Mouse (Mus musculus): Measurements from ENCODE around the gene Nacc2. TPM values are rescaled to one million over a fixed set of nuclear protein-coding genes. Genes with fewer than 3 reads are reported as not detected.
A peak's percentile ranks its signal among the peaks of the same experiment; 100 is the strongest.

The Nacc2 gene
- polyA plus RNA-seq, 1 experiment: 10.7 TPM

- Histone ChIP-seq H3K27ac (ENCODE audit: insufficient read depth, low read length) (no peak overlapping the region), H3K27me3 (ENCODE audit: control insufficient read depth, insufficient read depth, low read length) (no peaks in the 10 kb centered on the region), H3K36me3 (ENCODE audit: control insufficient read depth, insufficient read depth, low read length) (no peaks in the 10 kb centered on the region), H3K4me3 (ENCODE audit: extremely low read depth, insufficient read depth, insufficient read length) (no peak overlapping the region), H3K4me1 (ENCODE audit: control insufficient read depth, insufficient read depth, insufficient read length) (no peaks in the 10 kb centered on the region)
- WGBS: 84% methylated on average over 8 of the region's 8 CpGs
- TF ChIP-seq CTCF (IDR thresholded peaks at IDR 0.05; ENCODE audit: extremely low read depth, insufficient read depth, insufficient read length, insufficient replicate concordance) (no peak), POLR2A (IDR thresholded peaks at IDR 0.05; ENCODE audit: low read depth, low read length) (no peak)
- no peak for DNase-seq (ENCODE audit: low read depth in 1 of 2, low spot score in 2 of 2)
Observed at GRCm38 (mm10) chr2:26107011-26107410, 16.0 kb downstream of the Nacc2 start.

GRCm38 (mm10) chr2:26106233-26106632 is 16.8 kb downstream of the Nacc2 start:
- H3K27ac ChIP-seq (ENCODE audit: insufficient read depth, low read length): no peak overlapping the region
- TF ChIP-seq CTCF (IDR thresholded peaks at IDR 0.05; ENCODE audit: extremely low read depth, insufficient read depth, insufficient read length, insufficient replicate concordance) (no peak), POLR2A (IDR thresholded peaks at IDR 0.05; ENCODE audit: low read depth, low read length) (no peak)
- H3K4me3 ChIP-seq (ENCODE audit: extremely low read depth, insufficient read depth, insufficient read length): no peak overlapping the region
- WGBS: 38% methylated on average over 2 of the region's 2 CpGs
- no peak for DNase-seq (ENCODE audit: low read depth in 1 of 2, low spot score in 2 of 2)
- H3K4me1 ChIP-seq (ENCODE audit: control insufficient read depth, insufficient read depth, insufficient read length): no peaks in the 10 kb centered on the region
- no peaks in the 10 kb centered on the region for H3K27me3 ChIP-seq (ENCODE audit: control insufficient read depth, insufficient read depth, low read length)
- H3K36me3 ChIP-seq (ENCODE audit: control insufficient read depth, insufficient read depth, low read length): no peaks in the 10 kb centered on the region

DNA sequence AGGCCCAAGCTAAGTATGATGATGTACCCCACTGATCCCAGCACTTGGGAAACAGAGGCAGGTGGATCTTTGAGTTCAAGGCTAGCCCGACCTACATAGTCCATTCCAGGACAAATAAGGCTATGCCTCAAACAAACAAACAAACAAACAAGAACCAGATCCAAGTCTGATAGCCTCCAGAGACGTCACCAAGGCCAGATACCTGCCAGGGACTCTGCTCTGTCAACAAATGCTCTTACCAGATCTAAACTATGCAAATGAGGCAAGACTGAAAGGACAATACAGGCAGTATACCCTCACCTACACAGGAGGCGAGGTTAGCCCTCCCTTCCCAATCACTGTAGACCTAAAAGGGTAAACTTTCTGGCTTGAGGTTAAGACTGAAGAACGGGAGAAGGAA is 22.7 kb downstream of the Nacc2 start:
- no peak for DNase-seq (ENCODE audit: low read depth in 1 of 2, low spot score in 2 of 2)
- Histone ChIP-seq H3K27ac (ENCODE audit: insufficient read depth, low read length) (no peak overlapping the region), H3K27me3 (ENCODE audit: control insufficient read depth, insufficient read depth, low read length) (no peaks in the 10 kb centered on the region), H3K4me1 (ENCODE audit: control insufficient read depth, insufficient read depth, insufficient read length) (no peaks in the 10 kb centered on the region), H3K4me3 (ENCODE audit: extremely low read depth, insufficient read depth, insufficient read length) (no peak overlapping the region), H3K36me3 (ENCODE audit: control insufficient read depth, insufficient read depth, low read length) (no peaks in the 10 kb centered on the region)
- no peak for TF ChIP-seq POLR2A (IDR thresholded peaks at IDR 0.05; ENCODE audit: low read depth, low read length)
- no peak for TF ChIP-seq CTCF (IDR thresholded peaks at IDR 0.05; ENCODE audit: extremely low read depth, insufficient read depth, insufficient read length, insufficient replicate concordance)
- 69% methylated on average over 4 of the region's 4 CpGs for WGBS

GRCm38 (mm10) chr2:26099851-26100250 is 23.2 kb downstream of the Nacc2 start:
- no peak overlapping the region for H3K27ac ChIP-seq (ENCODE audit: insufficient read depth, low read length)
- H3K4me1 ChIP-seq (ENCODE audit: control insufficient read depth, insufficient read depth, insufficient read length): no peaks in the 10 kb centered on the region
- WGBS: 76% methylated on average over 1 of the region's 1 CpGs
- H3K36me3 ChIP-seq (ENCODE audit: control insufficient read depth, insufficient read depth, low read length): no peaks in the 10 kb centered on the region
- H3K4me3 ChIP-seq (ENCODE audit: extremely low read depth, insufficient read depth, insufficient read length): no peak overlapping the region
- TF ChIP-seq CTCF (IDR thresholded peaks at IDR 0.05; ENCODE audit: extremely low read depth, insufficient read depth, insufficient read length, insufficient replicate concordance) (no peak), POLR2A (IDR thresholded peaks at IDR 0.05; ENCODE audit: low read depth, low read length) (no peak)
- DNase-seq (ENCODE audit: low read depth in 1 of 2, low spot score in 2 of 2): no peak
- no peaks in the 10 kb centered on the region for H3K27me3 ChIP-seq (ENCODE audit: control insufficient read depth, insufficient read depth, low read length)

DNA sequence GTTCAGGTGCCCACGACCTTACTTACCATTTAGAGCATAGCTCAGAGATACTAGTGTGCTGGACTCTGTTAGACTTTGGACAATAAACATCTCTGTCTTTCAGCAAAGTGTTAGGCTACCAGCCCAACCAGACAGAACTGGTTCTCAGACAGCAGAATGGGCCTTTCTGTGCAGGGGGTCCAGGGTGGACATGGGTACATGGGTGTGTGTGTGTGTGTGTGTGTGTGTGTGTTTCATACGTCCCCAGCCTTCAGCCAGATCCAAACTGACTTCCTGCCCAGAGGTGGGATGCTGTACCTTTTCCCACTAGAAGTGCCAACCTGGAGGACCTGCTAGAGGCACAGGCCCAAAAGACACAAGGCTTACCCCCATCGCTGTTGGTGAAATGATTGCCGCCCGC is 23.8 kb downstream of the Nacc2 start:
- Histone ChIP-seq H3K27ac (ENCODE audit: insufficient read depth, low read length) (no peak overlapping the region), H3K4me1 (ENCODE audit: control insufficient read depth, insufficient read depth, insufficient read length) (no peaks in the 10 kb centered on the region), H3K4me3 (ENCODE audit: extremely low read depth, insufficient read depth, insufficient read length) (no peak overlapping the region), H3K36me3 (ENCODE audit: control insufficient read depth, insufficient read depth, low read length) (no peaks in the 10 kb centered on the region), H3K27me3 (ENCODE audit: control insufficient read depth, insufficient read depth, low read length) (no peaks in the 10 kb centered on the region)
- no peak for DNase-seq (ENCODE audit: low read depth in 1 of 2, low spot score in 2 of 2)
- no peak for TF ChIP-seq POLR2A (IDR thresholded peaks at IDR 0.05; ENCODE audit: low read depth, low read length)
- no peak for TF ChIP-seq CTCF (IDR thresholded peaks at IDR 0.05; ENCODE audit: extremely low read depth, insufficient read depth, insufficient read length, insufficient replicate concordance)
- 84% methylated on average over 5 of the region's 5 CpGs for WGBS

DNA sequence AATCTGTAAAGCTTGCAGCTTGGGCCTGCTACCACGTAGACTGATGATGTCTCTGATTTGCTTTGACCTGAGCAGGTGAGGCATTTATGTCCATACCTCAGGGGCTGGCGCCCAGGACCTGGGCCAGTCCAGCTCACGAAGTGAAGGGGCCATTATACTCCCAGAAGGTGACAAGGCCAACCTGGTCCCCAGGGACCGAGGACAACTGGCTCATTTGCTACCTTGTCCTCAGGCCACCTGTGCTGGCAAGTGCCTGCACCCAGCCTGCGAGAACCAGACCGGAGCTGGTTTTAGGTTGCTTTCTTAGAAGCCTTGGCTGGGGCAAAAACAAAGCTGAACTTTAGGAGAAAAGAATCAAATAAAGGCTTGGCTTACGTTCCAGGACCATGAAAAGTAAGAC is 29.1 kb downstream of the Nacc2 start:
- DNase-seq (ENCODE audit: low read depth in 1 of 2, low spot score in 2 of 2): no peak
- 86% methylated on average over 7 of the region's 7 CpGs for WGBS
- H3K4me3 ChIP-seq (ENCODE audit: extremely low read depth, insufficient read depth, insufficient read length): no peak overlapping the region
- peaks cover 5% of the 10 kb centered on the region for H3K27me3 ChIP-seq (ENCODE audit: control insufficient read depth, insufficient read depth, low read length)
- TF ChIP-seq POLR2A (IDR thresholded peaks at IDR 0.05; ENCODE audit: low read depth, low read length): no peak
- TF ChIP-seq CTCF (IDR thresholded peaks at IDR 0.05; ENCODE audit: extremely low read depth, insufficient read depth, insufficient read length, insufficient replicate concordance): no peak
- no peaks in the 10 kb centered on the region for H3K4me1 ChIP-seq (ENCODE audit: control insufficient read depth, insufficient read depth, insufficient read length)
- H3K36me3 ChIP-seq (ENCODE audit: control insufficient read depth, insufficient read depth, low read length): no peaks in the 10 kb centered on the region
- no peak overlapping the region for H3K27ac ChIP-seq (ENCODE audit: insufficient read depth, low read length)

- DNase-seq (ENCODE audit: low read depth in 1 of 2, low spot score in 2 of 2): no peak
- no peak for TF ChIP-seq POLR2A (IDR thresholded peaks at IDR 0.05; ENCODE audit: low read depth, low read length)
- no peak for TF ChIP-seq CTCF (IDR thresholded peaks at IDR 0.05; ENCODE audit: extremely low read depth, insufficient read depth, insufficient read length, insufficient replicate concordance)
- Histone ChIP-seq H3K4me3 (ENCODE audit: extremely low read depth, insufficient read depth, insufficient read length) (peak overlapping the region; percentile 34; the same call in 1 of the 2 replicates), H3K27ac (ENCODE audit: insufficient read depth, low read length) (no peak overlapping the region), H3K4me1 (ENCODE audit: control insufficient read depth, insufficient read depth, insufficient read length) (no peaks in the 10 kb centered on the region), H3K36me3 (ENCODE audit: control insufficient read depth, insufficient read depth, low read length) (no peaks in the 10 kb centered on the region), H3K27me3 (ENCODE audit: control insufficient read depth, insufficient read depth, low read length) (peaks cover 5% of the 10 kb centered on the region)
- WGBS: 4% methylated on average over 24 of the region's 24 CpGs
Observed at GRCm38 (mm10) chr2:26091771-26092393, 31.1 kb downstream of the Nacc2 start.

Data from spleen, adult 2 months (tissue).